Mouse (Mus musculus): ENCODE results near the gene Dctn2.

Dctn2 gene

GRCm38 (mm10) chr10:127266112-127267091 lies at the start of gene Dctn2:
Gene Dctn2 (plus strand): TSS chr10:127266368.
- peak; percentile 97 for DNase-seq (ENCODE audit: low read depth, low spot score)

GRCm38 (mm10) chr10:127216456-127216855 lies 49.7 kb upstream of the Dctn2 start:
- DNase-seq (ENCODE audit: low read depth, low spot score): no peak

DNA sequence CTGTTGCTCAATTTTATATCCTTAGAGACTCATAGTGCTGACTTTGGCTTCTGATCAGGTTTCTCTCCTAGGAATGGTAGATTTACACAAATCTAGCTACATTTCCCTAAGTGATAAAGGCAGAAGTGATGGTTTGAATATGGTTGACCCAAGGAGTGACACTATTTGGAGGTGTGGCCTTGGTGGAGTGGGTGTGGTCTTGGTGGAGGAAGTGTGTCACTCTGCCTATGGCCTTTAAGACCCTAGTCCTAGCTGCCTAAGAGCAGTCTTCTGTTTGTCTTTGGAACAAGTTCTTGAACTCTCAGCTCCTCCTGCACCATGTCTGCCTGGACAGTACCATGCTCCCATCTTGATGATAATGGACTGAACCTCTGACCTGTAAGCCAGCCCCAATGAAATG lies 49.0 kb upstream of the Dctn2 start:
- DNase-seq (ENCODE audit: low read depth, low spot score): no peak

DNA sequence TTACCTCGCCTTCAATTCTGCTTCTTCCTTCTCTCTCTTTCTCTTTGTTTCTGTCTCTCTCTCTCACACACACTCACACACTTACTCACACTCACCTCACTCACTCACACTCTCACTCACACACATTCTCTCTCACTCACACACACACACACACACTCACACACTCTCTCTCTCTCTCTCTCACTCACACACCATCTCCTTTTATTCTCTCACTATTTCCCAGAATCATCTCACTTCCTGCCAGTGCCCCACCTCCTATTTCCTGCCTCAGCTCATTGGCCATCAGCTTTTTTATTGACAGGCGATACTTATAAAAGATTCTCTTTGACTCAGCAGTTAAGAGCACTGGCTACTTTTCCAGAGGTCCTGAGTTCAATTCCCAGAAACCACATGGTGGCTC lies 47.8 kb upstream of the Dctn2 start:
- DNase-seq (ENCODE audit: low read depth, low spot score): no peak

GRCm38 (mm10) chr10:127225213-127225612 lies 41.0 kb upstream of the Dctn2 start:
- peak; percentile 56 for DNase-seq (ENCODE audit: low read depth, low spot score)

DNA sequence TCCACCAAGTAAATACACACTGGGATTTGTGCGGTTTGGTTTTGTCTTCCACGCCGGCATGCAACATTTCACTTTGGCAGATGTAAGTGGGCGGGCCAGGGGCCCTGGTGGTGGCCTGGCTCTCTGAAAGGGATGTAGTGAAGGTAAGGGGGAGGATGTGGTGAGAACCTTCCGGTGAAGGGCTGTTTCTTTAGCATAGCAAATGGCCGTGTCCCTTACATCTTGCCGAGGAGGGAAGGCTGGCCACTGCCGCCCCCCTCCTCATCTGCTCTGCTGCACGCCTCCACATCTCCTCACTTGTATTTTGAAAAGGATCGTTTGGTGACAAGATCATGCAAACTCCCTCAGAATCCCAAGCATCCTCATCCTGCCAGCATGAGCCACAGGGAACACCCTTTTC lies 40.4 kb upstream of the Dctn2 start:
- DNase-seq (ENCODE audit: low read depth, low spot score): no peak

GRCm38 (mm10) chr10:127226318-127226895 lies 39.8 kb upstream of the Dctn2 start:
- no peak for DNase-seq (ENCODE audit: low read depth, low spot score)

- DNase-seq (ENCODE audit: low read depth, low spot score): no peak
Measured at GRCm38 (mm10) chr10:127227163-127227562, 39.0 kb upstream of the Dctn2 start.

GRCm38 (mm10) chr10:127228897-127229296 lies 37.3 kb upstream of the Dctn2 start:
- DNase-seq (ENCODE audit: low read depth, low spot score): peak; percentile 81

DNA sequence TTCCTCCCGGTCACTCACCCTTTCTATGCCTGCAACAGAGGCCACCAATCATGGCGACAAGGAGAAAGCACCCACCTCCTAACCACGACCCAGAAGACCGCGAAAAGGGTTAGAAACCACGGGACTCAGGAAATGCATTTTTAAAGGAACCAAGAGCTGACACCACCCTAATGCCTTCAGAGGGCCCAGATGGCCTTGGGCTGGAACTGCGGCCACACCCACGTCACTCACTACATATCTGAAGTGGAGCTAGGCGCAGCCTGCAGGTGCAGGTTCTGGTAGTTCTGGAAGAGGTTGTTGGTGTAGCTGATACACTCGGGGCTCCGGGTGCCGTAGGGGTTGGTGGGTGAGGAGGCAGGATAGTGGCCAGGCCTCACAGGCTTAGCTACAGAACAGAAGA lies 35.5 kb upstream of the Dctn2 start:
- DNase-seq (ENCODE audit: low read depth, low spot score): peak; percentile 78

GRCm38 (mm10) chr10:127231741-127232140 lies 34.4 kb upstream of the Dctn2 start:
- no peak for DNase-seq (ENCODE audit: low read depth, low spot score)

DNA sequence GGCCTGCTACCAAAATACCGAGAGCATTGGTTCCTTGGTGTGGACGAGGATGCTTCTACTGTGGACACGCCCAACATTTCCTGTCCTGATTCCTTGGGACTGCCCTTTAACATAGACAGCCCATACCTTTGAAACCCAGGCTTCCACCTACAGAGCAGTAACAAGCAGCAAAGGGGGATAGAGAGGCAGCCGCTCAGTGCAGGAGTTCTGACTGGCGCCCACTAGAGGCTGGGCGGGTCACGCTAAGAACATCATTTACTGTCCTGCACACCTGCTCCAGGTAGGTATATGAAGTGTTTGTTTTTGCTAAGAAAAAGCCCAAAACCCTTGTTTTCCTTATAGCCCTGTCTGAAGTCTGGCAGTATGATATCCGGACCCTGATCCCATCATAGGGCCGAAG lies 33.0 kb upstream of the Dctn2 start:
- peak; percentile 86 for DNase-seq (ENCODE audit: low read depth, low spot score)

DNA sequence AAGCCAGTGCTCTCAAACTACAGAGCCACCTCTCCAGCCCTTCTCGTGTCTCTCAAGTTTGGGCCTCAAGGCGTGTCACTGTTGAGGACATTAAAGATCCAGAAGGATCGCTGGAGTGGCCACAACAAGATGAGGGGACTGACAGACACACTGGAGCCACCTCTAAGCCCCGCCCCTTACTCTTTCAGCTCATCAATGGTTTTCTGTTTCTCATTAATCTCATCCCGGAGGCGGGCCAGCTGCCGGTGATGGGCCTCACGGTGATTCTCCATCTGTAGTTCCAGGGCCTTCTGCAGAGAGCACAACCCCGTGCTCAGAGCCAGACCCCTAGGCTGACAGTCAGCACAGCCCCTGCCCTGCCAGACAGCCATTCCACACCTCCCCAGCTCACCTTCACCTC lies 29.6 kb upstream of the Dctn2 start:
- no peak for DNase-seq (ENCODE audit: low read depth, low spot score)

GRCm38 (mm10) chr10:127238241-127238824 lies 27.8 kb upstream of the Dctn2 start:
- peak; percentile 85 for DNase-seq (ENCODE audit: low read depth, low spot score)

DNA sequence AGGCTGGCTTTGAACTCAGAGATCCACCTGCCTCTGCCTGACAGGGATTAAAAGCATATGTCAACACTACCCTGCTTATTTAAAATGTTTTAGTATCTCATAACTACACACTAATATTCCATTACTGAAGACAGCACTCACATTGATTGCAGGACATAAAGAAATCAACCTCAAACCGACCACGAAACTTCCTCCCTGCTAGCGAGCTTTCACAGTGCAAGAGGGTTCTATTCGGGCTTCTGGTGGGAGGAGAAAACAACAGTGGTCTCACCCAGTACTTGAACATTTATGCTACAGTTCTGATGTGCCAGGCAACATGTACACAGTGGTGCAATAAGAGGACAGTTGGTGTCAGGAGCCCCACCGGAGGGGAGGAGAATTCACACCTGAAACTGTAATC lies 15.4 kb upstream of the Dctn2 start:
- no peak for DNase-seq (ENCODE audit: low read depth, low spot score)

DNA sequence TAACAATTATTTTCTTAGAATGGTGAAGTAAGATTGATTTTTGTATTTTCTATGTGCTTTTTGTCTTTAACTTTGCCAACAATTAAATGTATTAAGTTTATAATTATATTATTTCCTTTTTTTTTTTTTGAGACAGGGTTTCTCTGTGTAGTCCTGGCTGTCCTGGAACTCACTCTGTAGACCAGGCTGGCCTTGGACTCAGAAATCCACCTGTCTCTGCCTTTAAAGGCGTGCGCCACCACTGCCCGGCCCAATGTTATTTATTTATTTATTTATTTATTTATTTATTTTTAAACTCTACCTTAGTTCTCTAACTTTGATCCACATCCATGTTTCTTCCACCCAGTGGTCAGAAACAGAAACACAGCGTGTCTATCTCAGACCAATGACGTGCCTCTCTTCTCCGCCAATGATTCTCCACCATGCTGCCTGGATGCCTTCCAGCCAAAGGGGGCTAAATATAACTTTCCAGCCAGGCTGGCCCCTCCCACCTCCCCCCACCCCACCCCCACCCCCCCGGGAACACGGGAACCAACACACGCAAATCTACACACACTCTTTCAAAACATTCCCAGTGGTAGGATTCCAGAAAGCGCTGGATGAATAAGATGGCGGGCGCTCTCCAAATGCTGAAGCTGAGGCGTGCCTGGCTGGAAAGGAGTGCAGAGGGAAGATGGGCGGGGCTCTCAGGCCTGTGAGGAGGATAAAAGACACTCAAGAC lies 10.4 kb upstream of the Dctn2 start:
- DNase-seq (ENCODE audit: low read depth, low spot score): peak; percentile 86

GRCm38 (mm10) chr10:127257790-127258189 lies 8.4 kb upstream of the Dctn2 start:
- no peak for DNase-seq (ENCODE audit: low read depth, low spot score)

DNA sequence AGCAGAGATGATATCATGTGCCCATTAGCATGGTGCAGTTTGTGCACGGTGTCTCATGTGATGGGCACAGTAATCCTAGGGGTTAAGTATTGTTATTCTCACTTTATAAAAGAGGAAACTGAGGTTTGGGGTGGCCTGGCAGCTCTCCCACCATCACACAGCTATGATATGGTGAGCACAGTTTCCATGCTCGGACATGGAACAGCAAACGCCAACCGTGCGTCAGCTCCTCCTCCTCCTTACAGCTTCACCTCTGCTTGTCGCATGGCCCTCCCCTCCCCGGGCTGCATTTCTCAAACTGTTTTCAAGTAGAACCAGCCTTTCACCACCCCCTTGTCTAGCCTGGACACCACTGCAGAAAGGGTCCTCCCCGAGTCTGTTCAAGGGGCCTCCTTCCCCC lies 7.7 kb upstream of the Dctn2 start:
- no peak for DNase-seq (ENCODE audit: low read depth, low spot score)

DNA sequence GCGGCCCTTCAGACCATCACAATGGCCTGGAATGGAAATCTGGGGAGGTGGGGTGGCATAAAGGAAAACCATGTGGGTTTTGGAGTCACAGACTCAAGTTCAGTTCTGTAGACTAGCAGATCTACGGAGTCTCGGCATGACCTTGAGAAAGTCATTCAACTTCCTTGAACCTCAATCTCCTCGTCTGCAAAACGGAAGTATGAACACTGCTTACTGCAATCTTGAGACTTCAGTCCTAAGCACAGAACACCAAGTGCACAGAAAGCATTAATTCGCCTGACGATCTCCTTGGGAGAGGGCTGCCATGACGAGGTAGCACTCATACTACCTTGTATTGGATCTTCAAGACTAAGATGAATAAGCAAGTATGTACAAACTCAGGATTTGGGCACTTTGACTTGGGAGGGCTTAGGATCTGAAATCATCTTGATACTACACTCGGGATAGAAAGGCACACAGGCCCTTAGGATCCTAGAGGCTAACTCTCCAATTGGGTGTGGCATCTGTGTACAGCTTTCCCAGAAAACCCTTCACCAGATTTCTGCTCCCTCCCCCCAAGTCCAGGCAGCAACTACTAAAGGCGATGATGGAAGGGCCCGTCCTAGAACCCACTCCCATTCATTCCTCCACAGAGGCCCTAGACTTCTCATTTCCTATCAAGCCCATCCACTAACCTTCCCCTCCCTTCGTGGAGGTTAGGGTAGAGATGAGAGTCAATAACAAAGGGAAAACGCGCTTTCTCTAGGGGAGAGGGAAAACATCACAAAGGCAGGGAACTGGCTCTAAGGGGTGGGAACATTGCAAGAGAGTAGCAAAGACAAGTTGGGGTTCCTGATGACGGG lies 4.2 kb upstream of the Dctn2 start:
- peak; percentile 38 for DNase-seq (ENCODE audit: low read depth, low spot score)

- peak; percentile 54 for DNase-seq (ENCODE audit: low read depth, low spot score)
Measured at GRCm38 (mm10) chr10:127262548-127263398, 3.4 kb upstream of the Dctn2 start, which contains the start of gene Kif5a. Gene Kif5a (minus strand): TSS chr10:127263348.
